Mouse (Mus musculus): ENCODE measurements around the gene Lgals1.

Lgals1 gene

DNA sequence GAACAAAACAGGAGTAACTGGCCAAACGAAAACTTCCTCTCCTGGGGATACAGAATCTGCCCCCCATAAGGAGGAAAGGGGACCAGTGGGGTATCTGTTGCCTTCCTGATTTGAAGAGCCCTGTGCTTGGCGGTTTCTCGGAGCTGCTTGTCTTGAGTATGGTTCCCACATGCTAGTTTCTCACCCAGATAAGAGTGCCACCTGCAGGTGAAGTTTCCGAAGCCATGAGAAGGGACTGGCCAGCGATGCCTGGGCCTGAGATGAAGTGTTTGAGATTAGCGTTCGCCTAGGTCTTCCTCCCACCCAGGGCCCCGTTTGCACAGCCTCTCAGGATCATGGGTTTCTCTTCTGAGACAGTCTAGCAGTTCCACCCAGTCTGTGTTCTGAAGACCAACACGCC, 14.5 kb upstream of the Lgals1 start:
- no peak for DNase-seq (ENCODE audit: low spot score)

DNA sequence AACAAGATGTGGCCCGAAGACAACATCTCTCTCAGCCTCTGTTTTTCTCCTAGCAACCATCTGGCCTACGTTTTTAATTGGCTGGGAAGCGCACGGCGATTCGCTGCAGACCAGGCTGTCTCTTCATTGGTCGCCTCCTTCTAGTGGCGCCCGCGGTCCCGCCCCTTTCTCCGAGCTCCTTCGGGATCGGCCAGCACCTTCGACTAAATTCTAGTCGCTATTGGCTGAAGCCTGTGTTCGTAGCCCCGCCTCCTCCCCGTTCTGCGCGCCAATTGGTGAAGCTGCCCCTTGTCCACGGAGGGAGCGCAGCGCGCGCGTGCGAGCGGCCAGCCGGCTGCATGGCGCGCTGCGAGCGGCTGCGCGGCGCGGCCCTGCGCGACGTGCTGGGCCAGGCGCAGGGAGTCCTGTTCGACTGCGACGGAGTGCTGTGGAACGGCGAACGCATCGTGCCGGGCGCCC, 12.9 kb upstream of the Lgals1 start, which contains the start of gene Pdxp:
Gene Pdxp (plus strand): TSS at position 288 of the 459 bp plus-strand sequence.
- peak; percentile 90 for DNase-seq (ENCODE audit: low spot score)

DNA sequence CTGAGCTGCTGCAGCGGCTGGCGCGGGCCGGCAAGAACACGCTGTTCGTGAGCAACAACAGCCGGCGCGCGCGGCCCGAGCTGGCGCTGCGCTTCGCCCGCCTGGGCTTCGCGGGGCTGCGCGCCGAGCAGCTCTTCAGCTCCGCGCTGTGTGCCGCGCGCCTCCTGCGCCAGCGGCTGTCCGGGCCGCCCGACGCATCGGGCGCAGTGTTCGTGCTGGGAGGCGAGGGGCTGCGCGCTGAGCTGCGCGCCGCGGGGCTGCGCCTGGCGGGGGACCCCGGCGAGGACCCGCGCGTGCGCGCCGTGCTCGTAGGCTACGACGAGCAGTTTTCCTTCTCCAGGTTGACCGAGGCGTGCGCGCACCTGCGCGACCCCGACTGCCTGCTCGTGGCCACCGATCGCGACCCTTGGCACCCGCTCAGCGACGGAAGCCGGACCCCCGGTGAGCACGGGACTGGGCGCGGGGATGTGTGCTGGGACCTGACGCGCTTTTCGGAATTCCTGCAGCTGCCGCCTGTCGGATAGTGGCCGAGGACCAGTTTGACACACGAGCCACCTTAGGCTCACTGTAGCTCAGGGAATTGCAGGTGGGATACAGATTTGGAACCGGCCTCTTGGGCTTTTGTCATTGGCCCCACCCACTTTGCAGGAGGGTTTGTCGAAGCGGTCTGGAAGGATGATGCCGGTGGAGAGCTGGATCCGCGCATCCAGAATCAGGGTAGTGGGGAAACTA, 12.3 kb upstream of the Lgals1 start:
- DNase-seq (ENCODE audit: low spot score) = no peak

DNA sequence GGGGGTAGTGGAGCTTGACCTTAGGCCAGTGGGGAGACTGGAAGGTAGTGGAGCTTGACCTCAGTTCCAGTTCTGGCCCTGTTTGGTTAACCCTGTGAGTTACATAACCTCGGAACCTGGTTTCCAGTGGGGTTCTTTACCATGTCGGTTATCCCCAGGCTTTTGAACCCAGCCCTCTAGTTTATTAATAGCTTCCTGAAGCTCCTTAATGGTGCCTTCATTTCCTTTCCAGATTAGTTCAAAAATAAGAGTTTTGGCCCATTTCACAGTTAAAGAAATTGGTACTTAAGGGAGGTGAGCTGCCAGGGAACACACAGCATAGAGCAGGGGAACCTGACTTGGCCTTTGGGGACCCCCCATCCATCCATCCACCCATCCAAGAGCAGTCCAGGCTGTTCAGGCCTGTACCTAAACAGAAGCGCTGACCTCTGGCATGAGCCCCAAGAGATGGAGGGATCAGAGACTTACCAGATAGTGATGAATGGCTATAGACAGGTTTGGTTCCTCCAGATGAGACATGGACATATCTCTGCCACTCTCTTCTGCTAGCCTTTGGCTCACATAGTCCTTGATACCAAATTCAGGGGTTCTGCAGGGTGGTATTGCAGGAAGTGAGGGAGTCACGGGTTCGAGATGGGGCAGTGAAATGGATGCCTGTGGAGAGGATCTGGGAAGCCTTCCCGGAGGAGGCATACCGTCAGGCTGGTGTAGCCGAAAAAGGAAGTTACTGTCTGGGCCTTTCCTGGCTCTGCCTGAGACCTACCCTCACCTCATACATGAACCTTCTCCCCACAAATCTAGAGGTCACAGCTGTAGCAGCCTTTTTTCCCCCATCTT, 11.5 kb upstream of the Lgals1 start:
- no peak for DNase-seq (ENCODE audit: low spot score)

DNA sequence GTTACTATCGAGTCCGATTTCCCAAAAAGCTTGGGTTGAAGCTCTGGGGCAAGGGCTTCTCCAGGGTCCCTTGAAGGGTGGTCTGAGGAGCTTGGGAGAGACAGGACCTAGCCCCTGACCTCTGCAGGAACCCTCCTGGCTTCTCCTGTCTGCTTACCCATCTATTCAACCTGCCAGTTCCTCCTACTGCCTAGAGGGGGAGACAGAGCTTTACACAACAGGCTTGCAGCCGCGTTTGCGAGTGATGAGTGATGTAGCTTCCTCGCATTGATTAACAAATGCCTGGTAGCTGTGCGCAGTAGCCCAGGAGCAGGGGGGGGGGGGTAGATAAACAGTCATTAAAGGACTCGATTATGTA, 10.9 kb upstream of the Lgals1 start:
- DNase-seq (ENCODE audit: low spot score) = peak; percentile 65

DNA sequence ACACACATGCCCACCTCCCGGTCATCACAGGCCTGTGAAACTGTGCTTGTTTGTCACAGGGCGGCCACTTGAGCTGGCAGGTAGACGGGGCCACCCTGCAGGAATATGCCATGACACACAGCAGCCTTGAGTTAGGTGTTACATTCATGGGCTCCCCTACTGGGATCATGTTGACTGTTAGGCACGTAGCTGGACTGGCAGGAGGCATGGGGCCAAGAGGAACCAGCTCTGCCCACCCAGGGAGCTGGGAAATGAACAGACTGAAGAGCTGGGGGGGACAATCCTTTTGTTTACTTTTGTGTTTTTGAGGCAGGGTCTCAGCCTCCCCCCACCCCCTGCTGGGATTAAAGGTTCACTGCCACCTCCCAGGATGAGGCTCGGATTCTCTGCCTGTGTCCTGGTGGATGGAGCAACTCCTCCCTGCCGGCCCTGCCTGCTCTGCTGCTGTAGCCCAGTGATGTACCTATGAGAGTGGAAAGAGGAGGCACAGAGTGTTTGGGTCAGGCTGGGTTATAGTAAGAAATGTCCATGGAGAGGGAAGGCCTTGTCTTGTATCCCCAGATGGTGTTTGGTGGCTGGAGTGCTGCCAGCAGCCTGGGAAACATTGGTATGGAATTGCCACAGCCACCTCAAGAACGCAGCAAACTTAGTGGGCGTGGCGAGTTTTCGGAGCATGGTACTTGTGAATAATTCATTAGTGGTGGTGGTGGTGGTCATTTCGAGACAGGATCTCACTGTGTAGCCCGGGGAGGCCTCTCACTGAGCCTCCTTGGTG, 10.3 kb upstream of the Lgals1 start:
- DNase-seq (ENCODE audit: low spot score) = no peak

DNA sequence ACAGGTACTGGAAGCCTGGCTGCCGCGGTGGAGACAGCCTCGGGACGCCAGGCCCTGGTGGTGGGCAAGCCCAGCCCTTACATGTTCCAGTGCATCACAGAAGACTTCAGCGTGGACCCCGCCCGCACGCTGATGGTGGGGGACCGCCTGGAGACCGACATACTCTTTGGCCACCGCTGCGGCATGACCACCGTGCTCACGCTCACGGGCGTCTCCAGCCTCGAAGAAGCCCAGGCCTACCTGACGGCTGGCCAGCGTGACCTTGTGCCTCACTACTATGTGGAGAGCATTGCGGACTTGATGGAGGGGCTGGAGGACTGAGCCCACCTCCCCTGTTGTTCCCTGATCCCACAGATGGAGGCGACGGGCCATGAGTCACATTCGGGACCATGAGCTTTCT, 8.4 kb upstream of the Lgals1 start:
- DNase-seq (ENCODE audit: low spot score) = no peak

DNA sequence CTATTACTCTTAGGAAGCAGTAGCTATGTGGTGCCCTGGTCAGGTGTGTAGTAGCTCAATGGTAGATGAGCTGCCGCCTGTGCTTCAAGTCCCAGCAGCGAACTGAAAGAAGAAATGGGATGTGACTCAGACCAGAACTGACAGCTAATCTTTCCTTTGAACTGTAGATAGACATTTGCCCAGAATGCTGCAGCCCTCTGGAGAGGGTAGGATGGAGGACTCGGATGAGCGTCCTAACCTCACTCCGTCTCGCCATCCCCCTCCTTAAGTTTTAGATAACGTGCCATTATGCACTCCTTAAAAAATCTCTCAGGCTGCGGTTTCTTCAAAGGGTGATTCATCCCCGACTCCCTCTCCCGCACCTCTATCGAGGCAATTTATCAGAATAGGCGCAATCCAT, 6.6 kb upstream of the Lgals1 start:
- no peak for DNase-seq (ENCODE audit: low spot score)

DNA sequence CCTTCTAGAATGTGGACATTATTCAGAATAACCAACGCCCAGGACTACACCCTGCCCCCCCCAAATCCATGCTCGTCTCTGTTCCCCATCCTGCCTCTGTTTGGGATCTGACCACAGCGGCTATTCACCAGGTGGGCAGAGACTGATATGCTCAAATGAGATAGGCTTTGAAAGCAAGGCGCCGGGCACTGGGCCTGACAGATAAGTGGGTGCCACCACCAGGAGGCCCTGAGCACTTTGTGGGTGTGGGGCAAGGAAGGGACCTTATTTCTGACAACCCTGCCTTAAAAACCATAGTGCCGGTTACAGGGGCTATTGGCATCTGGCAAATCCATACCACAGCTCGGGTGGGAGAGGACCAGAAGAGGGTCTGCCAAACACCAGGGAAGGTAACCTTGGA, 3.8 kb upstream of the Lgals1 start:
- no peak for DNase-seq (ENCODE audit: low spot score)

DNA sequence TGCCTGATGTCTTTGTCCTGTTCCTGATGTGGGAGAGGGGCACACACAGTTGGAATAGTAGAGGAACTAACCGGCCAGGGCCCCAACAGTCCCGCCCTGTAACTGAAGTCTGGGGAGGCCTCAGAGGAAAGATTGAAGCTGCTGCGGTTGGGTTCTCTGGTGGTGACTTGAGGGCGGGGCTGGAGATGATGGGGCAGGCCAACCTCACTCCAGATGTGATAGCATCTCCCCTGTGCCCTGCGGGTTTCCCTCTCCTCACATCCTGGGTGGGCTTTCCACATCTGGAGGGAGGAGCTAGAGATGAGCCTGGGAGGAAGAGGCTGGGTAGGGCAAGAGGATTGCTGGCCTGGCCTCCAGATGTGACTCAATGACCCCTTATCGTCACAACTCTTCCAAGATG, 2.9 kb upstream of the Lgals1 start:
- DNase-seq (ENCODE audit: low spot score) = no peak

DNA sequence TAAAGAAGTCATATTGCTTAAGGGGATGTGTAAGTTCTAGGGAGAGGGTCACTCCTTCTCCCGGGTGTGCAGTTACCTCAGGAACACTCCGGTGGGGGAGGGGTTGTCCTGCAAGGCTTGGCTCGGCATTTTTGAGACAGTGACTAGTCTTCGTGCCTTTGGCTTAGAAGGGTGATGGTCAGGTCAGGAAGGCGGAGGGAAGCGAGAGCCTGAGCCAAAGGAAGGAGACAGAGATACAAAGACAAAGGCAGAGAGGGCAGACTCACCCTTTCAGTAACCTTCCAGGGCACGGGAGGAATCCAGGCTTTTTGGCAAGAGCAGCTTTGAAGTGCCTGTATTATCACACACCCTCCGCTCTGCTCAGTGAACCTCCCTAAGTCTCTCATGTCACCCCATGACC, 1.4 kb upstream of the Lgals1 start:
- DNase-seq (ENCODE audit: low spot score) = no peak

DNA sequence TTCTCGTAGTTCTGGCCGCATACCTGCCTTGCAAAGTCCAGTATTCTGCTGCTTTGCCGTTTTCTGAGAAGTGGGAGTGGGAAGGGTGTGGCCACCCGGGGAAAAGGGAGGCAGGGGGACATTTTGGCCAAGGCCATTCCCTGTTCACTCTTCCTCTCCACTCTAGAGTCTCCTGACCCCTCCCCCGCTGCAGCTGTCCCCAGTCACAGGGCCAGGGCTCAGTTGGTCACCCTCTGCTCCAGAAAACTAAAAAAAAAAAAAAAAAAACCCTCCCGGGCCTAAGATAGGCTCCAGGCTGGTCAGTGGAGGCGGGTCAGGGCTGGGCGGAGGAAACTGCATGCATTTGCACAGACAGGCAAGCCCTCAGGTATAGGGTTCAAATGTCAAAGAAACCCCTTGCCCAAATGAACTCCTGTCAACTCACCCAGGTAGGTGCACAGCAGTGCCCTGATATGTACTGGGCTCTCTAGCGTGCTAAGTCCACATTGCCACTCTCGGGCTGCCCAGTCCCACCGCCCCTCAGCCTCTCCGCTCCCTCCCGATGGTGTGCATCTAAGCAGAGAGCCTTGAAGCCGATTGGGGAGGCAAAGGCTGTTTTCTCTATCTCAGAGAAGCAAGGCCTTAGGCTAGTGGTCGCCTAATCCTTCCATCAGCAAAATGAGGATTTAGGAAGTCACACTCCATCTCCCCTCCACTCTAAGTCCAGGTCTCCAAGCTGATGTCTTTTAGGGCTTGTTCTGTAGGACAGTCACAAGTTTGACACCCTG, 679 bp downstream of the Lgals1 start:
- no peak for DNase-seq (ENCODE audit: low spot score)

DNA sequence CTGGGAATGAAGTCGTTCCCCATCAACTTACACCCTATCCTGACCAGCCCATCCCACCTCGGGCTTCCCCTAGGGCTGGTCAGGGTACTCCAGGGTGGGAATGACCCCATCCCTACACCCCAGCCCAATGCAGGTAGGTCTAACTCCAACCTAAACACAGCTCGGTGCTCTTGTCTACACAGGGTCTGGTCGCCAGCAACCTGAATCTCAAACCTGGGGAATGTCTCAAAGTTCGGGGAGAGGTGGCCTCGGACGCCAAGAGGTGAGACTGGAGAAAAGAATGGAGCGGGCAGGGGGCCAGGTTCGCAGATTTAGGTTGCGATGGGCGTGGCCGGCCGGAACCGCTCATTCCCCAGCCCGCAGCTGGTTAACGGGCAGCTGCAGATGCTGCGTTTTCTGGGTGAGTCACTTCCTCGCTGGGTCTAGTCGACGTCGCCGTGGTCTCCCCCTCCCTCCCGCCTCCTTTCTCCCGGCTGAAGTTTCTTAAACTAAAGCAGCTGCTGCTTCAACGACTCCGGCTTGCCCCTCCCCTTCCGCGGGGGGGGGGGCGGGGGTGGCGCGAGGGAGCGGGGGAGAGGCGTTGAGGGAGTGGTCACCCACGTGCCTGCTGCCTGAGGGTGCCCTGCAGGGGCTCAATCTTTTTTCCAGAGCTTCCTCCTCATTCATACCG, 1.4 kb downstream of the Lgals1 start:
- DNase-seq (ENCODE audit: low spot score) = no peak

DNA sequence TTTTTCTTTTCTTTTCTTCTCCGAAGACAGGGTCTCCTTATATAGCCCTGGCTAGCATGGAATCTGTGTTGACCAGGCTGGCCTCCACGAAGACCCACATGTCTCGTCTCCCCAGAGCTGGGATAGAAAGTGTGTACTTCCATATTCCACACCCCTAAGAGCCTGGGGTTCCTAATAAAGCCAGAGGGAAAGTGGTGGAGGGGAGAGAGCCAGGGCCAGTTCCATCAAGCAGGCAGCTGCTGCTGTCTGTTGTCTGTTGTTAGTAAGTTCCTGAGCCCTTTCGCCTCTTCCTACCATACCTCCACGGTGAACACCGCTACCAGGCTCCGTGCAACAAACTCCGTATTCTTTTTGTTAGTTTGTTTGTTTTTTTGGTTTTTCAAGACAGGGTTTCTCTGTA, 2.0 kb downstream of the Lgals1 start:
- DNase-seq (ENCODE audit: low spot score) = no peak

DNA sequence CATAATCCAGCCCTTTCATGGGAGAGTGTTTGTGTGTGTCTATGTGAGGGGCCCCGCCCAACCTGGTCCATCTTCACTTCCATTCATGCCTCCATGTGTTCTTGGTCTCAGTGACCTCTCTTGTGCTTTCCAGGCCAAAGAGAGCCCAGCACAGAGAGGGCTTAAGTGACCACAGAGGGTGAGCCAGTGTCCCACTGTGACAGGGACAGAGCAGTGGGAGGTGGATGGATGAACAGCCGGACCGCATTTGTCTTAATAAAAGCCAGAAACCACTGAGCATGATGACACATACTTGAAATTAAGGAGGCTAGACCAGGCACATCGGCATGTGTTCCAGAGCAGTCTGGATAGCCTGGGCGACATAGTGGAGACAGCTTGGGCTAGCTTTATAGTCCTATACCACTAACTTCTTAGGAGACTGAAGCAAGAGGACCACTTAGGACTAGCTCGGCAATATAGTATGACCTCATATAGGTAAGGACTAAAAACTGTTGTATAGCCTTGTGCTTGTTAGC, 3.7 kb downstream of the Lgals1 start:
- DNase-seq (ENCODE audit: low spot score) = no peak

DNA sequence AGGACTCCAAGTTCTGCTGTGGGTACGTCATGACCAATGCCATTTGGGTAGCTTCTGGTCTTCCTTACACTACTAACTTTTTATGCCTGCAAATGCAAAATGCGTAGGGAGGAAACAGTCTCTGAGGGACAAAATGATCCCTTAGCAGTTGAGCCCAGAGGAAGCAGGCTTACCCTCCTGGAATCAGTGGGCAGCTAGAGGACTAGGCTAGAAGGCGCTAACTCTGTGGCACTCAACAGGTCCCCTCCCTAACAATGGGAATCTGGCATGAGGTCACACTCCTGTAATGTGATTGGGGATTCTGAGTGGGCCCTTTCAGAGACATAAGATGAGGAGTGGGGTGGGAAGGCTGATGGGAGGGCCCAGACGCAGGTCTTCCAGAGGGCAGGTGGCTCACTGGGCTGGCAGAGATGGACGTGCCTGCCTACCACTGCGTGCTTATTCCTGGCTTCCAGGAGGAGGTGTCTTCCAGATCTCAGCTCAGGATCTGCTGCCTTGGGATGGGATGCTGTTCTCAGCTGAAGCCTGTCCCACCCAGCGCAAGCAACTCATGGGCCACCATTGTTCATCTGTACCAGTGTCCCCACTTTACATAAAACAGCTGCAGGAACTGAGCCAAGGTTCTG, 4.4 kb downstream of the Lgals1 start:
- no peak for DNase-seq (ENCODE audit: low spot score)

DNA sequence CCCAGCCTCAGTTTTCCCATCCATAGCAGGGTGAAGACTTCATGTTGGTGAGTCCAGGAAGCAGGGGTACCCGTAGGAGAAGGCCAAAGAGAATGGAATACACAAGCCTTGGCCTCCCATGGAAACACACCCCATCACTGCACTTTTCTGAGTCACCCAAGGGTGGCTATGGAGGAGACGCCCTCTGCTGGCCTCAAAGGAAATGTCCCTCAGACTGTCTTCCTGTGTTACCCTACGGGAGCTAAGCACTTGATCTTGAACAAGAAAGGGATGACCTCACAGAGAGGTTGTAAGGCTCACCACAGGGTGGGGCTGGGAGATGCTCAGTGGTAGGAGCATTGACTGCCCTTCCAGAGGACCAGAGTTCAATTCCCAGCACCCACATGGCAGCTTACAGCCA, 5.1 kb downstream of the Lgals1 start:
- no peak for DNase-seq (ENCODE audit: low spot score)

DNA sequence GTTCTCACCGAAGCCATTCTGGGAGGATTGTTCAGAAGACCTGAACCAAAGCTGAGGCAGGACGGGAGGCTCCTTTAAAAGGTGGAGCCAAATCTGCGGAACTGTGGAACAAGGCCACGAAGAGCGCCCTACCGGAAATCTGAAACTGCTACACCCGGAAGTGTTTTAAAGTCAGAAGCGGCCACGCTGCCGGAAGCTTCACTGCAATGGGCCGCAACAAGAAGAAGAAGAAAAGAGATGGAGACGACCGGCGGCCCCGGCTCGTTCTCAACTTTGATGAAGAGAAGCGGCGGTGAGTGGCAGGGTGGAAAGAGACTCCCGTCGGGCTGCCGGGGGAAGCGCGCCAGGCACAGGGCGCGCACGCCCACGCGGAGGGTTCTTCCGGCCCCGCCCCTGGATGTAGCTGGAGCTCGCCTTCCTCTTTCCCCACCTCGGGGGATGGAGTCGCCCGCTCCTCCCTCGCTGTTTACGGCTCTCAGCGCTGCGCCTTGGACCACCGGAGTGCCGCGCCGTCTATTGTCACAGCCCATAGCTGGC, 8.3 kb downstream of the Lgals1 start, which contains the start of gene Nol12:
Gene Nol12 (plus strand): TSS at position 150 of the 537 bp plus-strand sequence.
- peak; percentile 86 for DNase-seq (ENCODE audit: low spot score)

DNA sequence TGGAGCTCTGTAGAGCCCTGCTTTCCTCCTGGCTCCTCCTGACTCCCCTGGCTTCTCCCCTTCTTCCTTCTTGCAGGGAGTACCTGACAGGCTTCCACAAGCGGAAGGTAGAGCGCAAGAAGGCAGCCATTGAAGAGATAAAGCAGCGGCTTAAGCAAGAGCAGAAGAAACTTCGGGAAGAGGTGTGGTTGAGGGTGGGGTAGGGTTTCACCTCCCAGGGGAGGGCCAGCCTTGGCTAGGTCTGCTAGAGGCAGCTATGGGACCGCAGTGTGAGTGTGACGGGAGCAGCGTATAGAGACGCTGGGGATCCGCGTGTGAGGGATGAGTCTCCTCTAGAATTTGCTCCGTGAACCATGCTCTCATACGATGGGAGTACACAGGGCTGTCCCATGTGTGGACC, 9.9 kb downstream of the Lgals1 start:
- DNase-seq (ENCODE audit: low spot score) = no peak

DNA sequence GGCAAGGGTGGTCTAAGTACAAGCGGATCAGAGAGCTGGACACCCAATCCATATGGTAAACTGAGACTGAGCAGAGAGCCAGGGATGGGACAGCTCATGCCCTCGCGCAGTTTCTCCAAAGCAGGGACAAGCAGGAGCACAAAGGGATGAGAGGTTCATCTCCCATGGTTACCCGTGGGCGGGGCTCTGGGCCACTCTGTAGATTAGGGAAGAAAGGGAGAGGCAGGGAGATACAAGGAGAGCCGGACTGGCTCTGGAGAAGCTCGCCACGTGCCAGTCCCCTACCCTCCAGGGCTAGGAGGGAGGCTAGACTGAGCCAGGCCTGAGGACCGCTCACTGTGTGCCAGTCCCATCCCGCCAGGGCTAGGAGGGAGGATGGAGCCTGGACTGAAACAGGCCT, 10.8 kb downstream of the Lgals1 start:
- DNase-seq (ENCODE audit: low spot score) = no peak
